ENCODE assay signal across 15 mouse cellular contexts in the genomic region with DNA sequence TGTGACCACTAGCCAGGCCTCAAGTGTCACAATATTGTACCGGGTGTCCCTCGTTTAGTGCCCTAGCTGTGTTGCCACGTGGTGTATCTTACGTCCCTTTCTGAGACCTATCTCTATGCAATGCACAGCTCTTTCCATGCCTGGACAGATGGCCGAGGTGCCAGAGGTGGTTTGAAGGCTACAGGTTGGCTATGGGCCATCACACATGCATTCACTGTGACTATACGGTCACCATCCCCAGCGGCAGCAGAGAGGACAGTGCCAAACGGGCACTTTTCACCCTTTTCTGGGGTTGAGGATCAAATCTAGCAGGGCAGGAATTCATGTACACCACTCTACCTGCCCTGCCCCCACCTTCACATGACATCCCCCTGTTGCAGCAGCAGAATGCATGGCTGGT.
A peak's percentile ranks its signal among the peaks of the same experiment; 100 is the strongest.
DNase-seq lines count a peak whose midpoint lies in the region; ATAC-seq and TF ChIP-seq lines count a peak whose summit lies in the region.
"Had no signal": no experiment of that assay in that cellular context is flagged by ENCODE, and none has a peak within 500 bp of the region (broad histone marks: within the 10 kb centered on the region; RNA-seq: fewer than 3 reads in every experiment).

No protein-coding gene starts in this region.

- WGBS in forebrain, embryonic 13.5 days: 10% methylated on average over 8 of the region's 8 CpGs
- 21% methylated on average over 8 of the region's 8 CpGs for WGBS in hindbrain, embryonic 16.5 days
- 25% methylated on average over 8 of the region's 8 CpGs for WGBS in midbrain, postnatal 0 days
- WGBS in heart, embryonic 10.5 days: 57% methylated on average over 8 of the region's 8 CpGs

- DNase-seq in cerebellum, adult 9-11 months: peak; percentile 40
- DNase-seq in cerebellum, postnatal 36 days: no peak
- DNase-seq in midbrain, postnatal 0 days (ENCODE audit: low spot score): peak; percentile 33
- DNase-seq in adrenal gland, adult 2 months: no peak
- no peak for DNase-seq in heart, embryonic 10.5 days (ENCODE audit: low spot score)
- no peak for DNase-seq in adrenal gland, postnatal 36 days
- DNase-seq: adrenal gland, adult 8-10 months; heart, postnatal 36 days; layer of hippocampus, adult 9-11 months; right cerebral cortex, adult 18-20 months had no signal

- 0 out of 2 replicates have a peak overlapping the region, but pooled peaks have one; percentile 32 for H3K4me2 ChIP-seq in forebrain, embryonic 13.5 days
- no peak overlapping the region for H3K4me2 ChIP-seq in hindbrain, embryonic 16.5 days (ENCODE audit: low read length)
- no peak overlapping the region for H3K4me2 ChIP-seq in midbrain, postnatal 0 days (ENCODE audit: low read depth, low read length, poor library complexity, severe bottlenecking)
- H3K4me2 ChIP-seq: liver, embryonic 12.5 days had no signal

- no peak; the same call in 1 of the 2 replicates for ATAC-seq in forebrain, embryonic 13.5 days
- ATAC-seq in hindbrain, embryonic 16.5 days: peak; percentile 37
- no peak for ATAC-seq in midbrain, postnatal 0 days (ENCODE audit: low FRiP score)
- ATAC-seq: liver, embryonic 12.5 days; lung, postnatal 0 days had no signal

- peak overlapping the region; percentile 34; the same call in 1 of the 2 replicates for H3K9ac ChIP-seq in forebrain, embryonic 13.5 days
- H3K9ac ChIP-seq in hindbrain, embryonic 16.5 days (ENCODE audit: low read depth, low read length): no peak overlapping the region
- no peak overlapping the region for H3K9ac ChIP-seq in midbrain, postnatal 0 days (replicated peaks; ENCODE audit: low read length, poor library complexity, severe bottlenecking)
- H3K9ac ChIP-seq: liver, embryonic 12.5 days had no signal

- no peak for TF ChIP-seq CTCF in midbrain, postnatal 0 days (IDR thresholded peaks at IDR 0.05)

- peaks cover 67% of the 10 kb centered on the region for H3K4me1 ChIP-seq in forebrain, embryonic 13.5 days
- H3K4me1 ChIP-seq in hindbrain, embryonic 16.5 days (ENCODE audit: control insufficient read depth, insufficient read depth, low read depth, low read length): peaks cover 48% of the 10 kb centered on the region
- peaks cover 16% of the 10 kb centered on the region for H3K4me1 ChIP-seq in midbrain, postnatal 0 days (ENCODE audit: insufficient read depth, low read length)
- peaks cover 45% of the 10 kb centered on the region for H3K4me1 ChIP-seq in heart, embryonic 10.5 days

- no peaks in the 10 kb centered on the region for H3K36me3 ChIP-seq in forebrain, embryonic 13.5 days (ENCODE audit: poor library complexity, severe bottlenecking)
- no peaks in the 10 kb centered on the region for H3K36me3 ChIP-seq in hindbrain, embryonic 16.5 days (ENCODE audit: control insufficient read depth, insufficient read depth, low read length)
- no peaks in the 10 kb centered on the region for H3K36me3 ChIP-seq in midbrain, postnatal 0 days (ENCODE audit: insufficient read depth, low read length)
- no peaks in the 10 kb centered on the region for H3K36me3 ChIP-seq in heart, embryonic 10.5 days
- H3K36me3 ChIP-seq: liver, embryonic 12.5 days had no signal

- H3K27me3 ChIP-seq in forebrain, embryonic 13.5 days: peaks cover 44% of the 10 kb centered on the region
- H3K27me3 ChIP-seq in hindbrain, embryonic 16.5 days (replicated peaks; ENCODE audit: control insufficient read depth, insufficient read depth, low read length): peaks cover 3% of the 10 kb centered on the region; the same call in 1 of the 2 replicates
- H3K27me3 ChIP-seq in midbrain, postnatal 0 days (ENCODE audit: insufficient read depth, low read length): peaks cover 16% of the 10 kb centered on the region
- peaks cover 98% of the 10 kb centered on the region for H3K27me3 ChIP-seq in heart, embryonic 10.5 days (ENCODE audit: insufficient read depth, poor library complexity, severe bottlenecking)

- peak overlapping the region; percentile 91 for H3K27ac ChIP-seq in forebrain, embryonic 13.5 days
- peak overlapping the region; percentile 58 for H3K27ac ChIP-seq in hindbrain, embryonic 16.5 days (ENCODE audit: low read depth, low read length)
- no peak overlapping the region for H3K27ac ChIP-seq in midbrain, postnatal 0 days (ENCODE audit: low read depth, low read length)
- no peak overlapping the region for H3K27ac ChIP-seq in heart, embryonic 10.5 days
- H3K27ac ChIP-seq: liver, embryonic 12.5 days had no signal

- no peaks in the 10 kb centered on the region; the same call in 1 of the 2 replicates for H3K9me3 ChIP-seq in forebrain, embryonic 13.5 days (replicated peaks)
- H3K9me3 ChIP-seq in hindbrain, embryonic 16.5 days (ENCODE audit: control insufficient read depth, low read length): no peaks in the 10 kb centered on the region
- H3K9me3 ChIP-seq in midbrain, postnatal 0 days (ENCODE audit: low read length): no peaks in the 10 kb centered on the region
- H3K9me3 ChIP-seq in heart, embryonic 10.5 days: no peaks in the 10 kb centered on the region
- H3K9me3 ChIP-seq: liver, embryonic 12.5 days had no signal

- H3K4me3 ChIP-seq in forebrain, embryonic 13.5 days: no peak overlapping the region
- H3K4me3 ChIP-seq in hindbrain, embryonic 16.5 days (ENCODE audit: low read length): no peak overlapping the region
- no peak overlapping the region for H3K4me3 ChIP-seq in midbrain, postnatal 0 days (ENCODE audit: low read depth, low read length)
- no peak overlapping the region for H3K4me3 ChIP-seq in heart, embryonic 10.5 days
- H3K4me3 ChIP-seq: liver, embryonic 12.5 days; megakaryocyte, embryonic 14.5 days had no signal

Comparison
In these comparisons a context has a peak if more than half of its experiments do, and no peak if none do; other contexts are left out.
1. DNase-seq: peak in cerebellum, adult 9-11 months (single experiment) and midbrain, postnatal 0 days (single experiment); none in cerebellum, postnatal 36 days (0 of 2), adrenal gland, adult 2 months (single experiment), heart, embryonic 10.5 days (single experiment) and adrenal gland, postnatal 36 days (0 of 2).
2. H3K27ac ChIP-seq: peak in forebrain, embryonic 13.5 days (single experiment) and hindbrain, embryonic 16.5 days (single experiment); none in midbrain, postnatal 0 days (single experiment) and heart, embryonic 10.5 days (single experiment).